Mouse (Mus musculus) gastrocnemius, postnatal 36 days (tissue): ENCODE measurements around the gene Eno1. TPM values are rescaled to one million over a fixed set of nuclear protein-coding genes. Genes with fewer than 3 reads are reported as not detected.

Source experiments
- DNase-seq, 2 experiments: peaks; one replicate each; pipeline ENCODE4 v3.0.0; 2022
- intact Hi-C: fragments of 180-260 bp; cut with DNase I; formaldehyde crosslinking; loops from one replicate; pipeline ENCODE4 v1.15.1; 2025
- total RNA-seq, 2 experiments: library from RNA; stranded (reverse); gene quantifications; 2 replicates each; pipeline ENCODE4 v1.2.3; 2021

Gene Eno1
- total RNA-seq, 2 experiments from 2014 or later: 104 to 128 TPM

GRCm38 (mm10) chr4:150242745-150243144 lies 6.2 kb downstream of the Eno1 start:
- DNase-seq: no peak
- intact Hi-C loops: no loop called here

- intact Hi-C loops: loop anchor here (5.0 kb wide), 1 partner anchor 34 kb away; no protein-coding TSS in a partner anchor
Observed at GRCm38 (mm10) chr4:150245876-150246275, 9.4 kb downstream of the Eno1 start.

GRCm38 (mm10) chr4:150248009-150248408 lies 11.5 kb downstream of the Eno1 start:
- intact Hi-C loops: loop anchor here (2.0 to 5.0 kb wide), 2 partner anchors 36 to 75 kb away; no protein-coding TSS in a partner anchor
- peak in 1 of 2 experiments; percentile 60 for DNase-seq

More at GRCm38 (mm10) chr4:150245876-150246275, 9.4 kb downstream of the Eno1 start:
- peak; percentile 46 to 53 for DNase-seq

- intact Hi-C loops: loop anchor here (2.0 to 5.0 kb wide), 2 partner anchors 37 to 76 kb away; no protein-coding TSS in a partner anchor
Observed at GRCm38 (mm10) chr4:150248917-150249316, 12.4 kb downstream of the Eno1 start.

GRCm38 (mm10) chr4:150249731-150250270 lies 13.3 kb downstream of the Eno1 start:
- no peak for DNase-seq
- intact Hi-C loops: loop anchor here (2.0 to 5.0 kb wide), 2 partner anchors 38 to 77 kb away; no protein-coding TSS in a partner anchor

More at GRCm38 (mm10) chr4:150248917-150249316, 12.4 kb downstream of the Eno1 start:
- no peak for DNase-seq

- DNase-seq: no peak
- intact Hi-C loops: no loop called here
Observed at GRCm38 (mm10) chr4:150250549-150251422, 14.3 kb downstream of the Eno1 start.

- DNase-seq: no peak
- intact Hi-C loops: loop anchor here (2.0 kb wide), 1 partner anchor 364 kb away; no protein-coding TSS in a partner anchor
Observed at GRCm38 (mm10) chr4:150254416-150254815, 17.9 kb downstream of the Eno1 start.

- intact Hi-C loops: loop anchor here (2.0 kb wide), 1 partner anchor 364 kb away; no protein-coding TSS in a partner anchor
- DNase-seq: no peak
Observed at GRCm38 (mm10) chr4:150255181-150255580, 18.7 kb downstream of the Eno1 start.

GRCm38 (mm10) chr4:150257252-150258204 lies 21.0 kb downstream of the Eno1 start:
- intact Hi-C loops: loop anchor here (2.0 kb wide), 2 partner anchors 89 to 207 kb away; no protein-coding TSS in a partner anchor
- peak; percentile 85 to 93 for DNase-seq

- intact Hi-C loops: no loop called here
- no peak for DNase-seq
Observed at GRCm38 (mm10) chr4:150258388-150258787, 21.9 kb downstream of the Eno1 start.

GRCm38 (mm10) chr4:150259577-150259976 lies 23.1 kb downstream of the Eno1 start:
- intact Hi-C loops: no loop called here
- DNase-seq: no peak

GRCm38 (mm10) chr4:150260111-150260510 lies 23.6 kb downstream of the Eno1 start:
- intact Hi-C loops: no loop called here
- no peak for DNase-seq

- DNase-seq: no peak
- intact Hi-C loops: no loop called here
Observed at GRCm38 (mm10) chr4:150260745-150261144, 24.2 kb downstream of the Eno1 start.

GRCm38 (mm10) chr4:150262301-150262700 lies 25.8 kb downstream of the Eno1 start:
- intact Hi-C loops: no loop called here
- no peak for DNase-seq

- DNase-seq: no peak
- intact Hi-C loops: no loop called here
Observed at GRCm38 (mm10) chr4:150264903-150265302, 28.4 kb downstream of the Eno1 start.

GRCm38 (mm10) chr4:150265471-150265870 lies 28.9 kb downstream of the Eno1 start:
- intact Hi-C loops: no loop called here

GRCm38 (mm10) chr4:150266655-150267223 lies 30.2 kb downstream of the Eno1 start:
- intact Hi-C loops: no loop called here
- DNase-seq: no peak

More at GRCm38 (mm10) chr4:150265471-150265870, 28.9 kb downstream of the Eno1 start:
- DNase-seq: no peak

GRCm38 (mm10) chr4:150268674-150269653 lies 32.4 kb downstream of the Eno1 start:
- intact Hi-C loops: no loop called here
- no peak for DNase-seq
